Mouse (Mus musculus) kidney, embryonic 14.5 days (tissue): ENCODE data around the gene Notch4. TPM values are rescaled to one million over a fixed set of nuclear protein-coding genes. Genes with fewer than 3 reads are reported as not detected.

Source experiments
- ATAC-seq: fragments of 200-750 bp; cut with Nextera tagmentation; 2 replicates; pipeline ENCODE4 v1.8.0; 2017; ENCODE audit warnings: moderate number of reproducible peaks, mild to moderate bottlenecking, moderate TSS enrichment, moderate library complexity; ENCODE audit not compliant: low FRiP score, low TSS enrichment
- H3K27ac ChIP-seq: fragments of 300-500 bp; sonication (generic); 2 replicates; pipeline ENCODE4 v1.5.1; 2014; ENCODE audit warnings: low read depth, mild to moderate bottlenecking, low read length, moderate library complexity, mixed read lengths
- H3K27me3 ChIP-seq: fragments of 300-500 bp; sonication (generic); 2 replicates; pipeline ENCODE4 v1.6.1; 2014; ENCODE audit warnings: mild to moderate bottlenecking, low read length; ENCODE audit not compliant: control insufficient read depth, insufficient read depth
- H3K36me3 ChIP-seq: fragments of 300-500 bp; sonication (generic); 2 replicates; pipeline ENCODE4 v1.6.1; 2014; ENCODE audit warnings: low read length, mixed read lengths; ENCODE audit not compliant: control insufficient read depth, insufficient read depth
- H3K4me1 ChIP-seq: fragments of 300-500 bp; sonication (generic); 2 replicates; pipeline ENCODE4 v1.6.1; 2014; ENCODE audit warnings: low read length, mixed read lengths; ENCODE audit not compliant: control insufficient read depth, insufficient read depth
- H3K4me2 ChIP-seq: fragments of 300-500 bp; sonication (generic); replicated peaks from 2 replicates; pipeline ENCODE4 v1.6.1; 2014; ENCODE audit warnings: low read depth, mild to moderate bottlenecking, low read length
- H3K4me3 ChIP-seq: fragments of 300-500 bp; sonication (generic); 2 replicates; pipeline ENCODE4 v1.5.1; 2014; ENCODE audit warnings: mild to moderate bottlenecking, low read length
- H3K9ac ChIP-seq: fragments of 300-500 bp; sonication (generic); 2 replicates; pipeline ENCODE4 v1.6.1; 2014; ENCODE audit warnings: low read depth, mild to moderate bottlenecking, low read length, moderate library complexity
- H3K9me3 ChIP-seq: fragments of 300-500 bp; sonication (generic); 2 replicates; pipeline ENCODE4 v1.6.1; 2016; ENCODE audit warnings: low read length; ENCODE audit not compliant: control insufficient read depth
- WGBS: fragments of 180-500 bp; shearing (Covaris S2); extraction: QIAGEN DNeasy Blood & Tissue Kit; methylation state at CpG from one replicate; pipeline ENCODE4 v1.1.7; 2014; 5-methylcytosine and 5-hydroxymethylcytosine counted together
- polyA plus RNA-seq: library from polyadenylated mRNA; unstranded; fragments of >200 nt; fragmentation: Nextera tagmentation; extraction: Ambion mirVana; gene quantifications from 2 replicates; pipeline ENCODE4 v1.2.1, GENCODE M21; 2014

Gene Notch4
- polyA plus RNA-seq, 1 experiment from 2014 or later, result 11.2 TPM

- Histone ChIP-seq H3K4me2 (no peak overlapping the region), H3K36me3 (no peaks in the 10 kb centered on the region), H3K27ac (no peak overlapping the region), H3K9ac (no peak overlapping the region), H3K9me3 (no peaks in the 10 kb centered on the region), H3K4me3 (no peak overlapping the region), H3K27me3 (no peaks in the 10 kb centered on the region), H3K4me1 (no peaks in the 10 kb centered on the region)
- 82% methylated on average over 4 of the region's 4 CpGs for WGBS
- ATAC-seq, result no peak
Measured at GRCm38 (mm10) chr17:34547601-34548000, 16.5 kb upstream of the Notch4 start.

- no peak for ATAC-seq
- WGBS, result 87% methylated on average over 3 of the region's 3 CpGs
Measured at GRCm38 (mm10) chr17:34549156-34549555, 14.9 kb upstream of the Notch4 start.

DNA sequence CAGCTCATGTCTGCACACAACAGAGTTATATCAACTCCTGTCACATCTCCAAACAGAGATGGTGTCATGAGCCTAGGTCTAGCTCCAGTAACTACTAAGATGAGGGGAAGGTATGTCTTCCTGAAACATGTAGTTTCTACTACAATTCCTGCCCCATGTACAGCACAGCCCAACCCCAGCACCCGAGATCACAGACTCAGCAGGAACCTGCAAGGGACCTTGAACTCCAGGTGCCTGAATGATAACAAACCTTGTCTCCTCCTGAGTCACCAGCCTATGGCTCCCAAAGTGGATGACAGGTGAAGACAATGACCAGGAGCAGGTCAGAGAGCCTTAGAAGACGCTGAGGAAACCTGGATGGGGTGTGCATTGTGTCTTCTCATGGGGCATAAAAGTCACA lies 14.2 kb upstream of the Notch4 start:
- Histone ChIP-seq H3K27ac (no peak overlapping the region), H3K4me1 (no peaks in the 10 kb centered on the region), H3K4me2 (no peak overlapping the region)

More at GRCm38 (mm10) chr17:34549156-34549555, 14.9 kb upstream of the Notch4 start:
- Histone ChIP-seq H3K9me3 (no peaks in the 10 kb centered on the region), H3K27me3 (no peaks in the 10 kb centered on the region), H3K27ac (no peak overlapping the region), H3K9ac (no peak overlapping the region), H3K36me3 (no peaks in the 10 kb centered on the region), H3K4me2 (no peak overlapping the region), H3K4me3 (no peak overlapping the region), H3K4me1 (no peaks in the 10 kb centered on the region)

DNA sequence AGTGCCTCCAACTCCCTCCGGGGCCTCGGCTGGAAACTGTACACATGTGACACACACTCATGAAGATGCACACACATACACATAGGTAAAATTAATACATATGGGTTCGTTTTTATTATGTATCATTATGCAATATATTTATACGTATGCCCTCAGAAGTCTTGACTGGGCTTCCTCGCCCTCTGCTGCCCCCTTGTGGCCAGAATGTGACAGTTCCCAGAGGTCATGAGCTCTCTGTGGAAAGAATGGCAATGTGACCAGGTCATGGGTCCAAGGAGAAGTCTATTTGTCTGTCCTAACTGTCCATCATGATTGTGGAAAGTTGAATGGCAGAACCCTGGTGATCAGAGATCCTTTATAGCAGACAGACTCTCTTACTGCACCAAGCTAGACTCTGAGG lies 8.6 kb upstream of the Notch4 start:
- Histone ChIP-seq H3K9me3 (no peaks in the 10 kb centered on the region), H3K36me3 (no peaks in the 10 kb centered on the region), H3K4me1 (no peaks in the 10 kb centered on the region), H3K4me2 (no peak overlapping the region), H3K9ac (no peak overlapping the region), H3K27me3 (no peaks in the 10 kb centered on the region), H3K27ac (no peak overlapping the region), H3K4me3 (no peak overlapping the region)
- WGBS, result 30% methylated on average over 5 of the region's 5 CpGs
- ATAC-seq, result 0 out of 2 replicates have a peak, but pooled peaks have one; percentile 39

More for the DNA sequence above, 14.2 kb upstream of the Notch4 start:
- Histone ChIP-seq H3K27me3 (no peaks in the 10 kb centered on the region), H3K36me3 (no peaks in the 10 kb centered on the region), H3K9ac (no peak overlapping the region), H3K4me3 (no peak overlapping the region), H3K9me3 (no peaks in the 10 kb centered on the region)
- WGBS, result 67% methylated on average over 2 of the region's 2 CpGs
- no peak for ATAC-seq

DNA sequence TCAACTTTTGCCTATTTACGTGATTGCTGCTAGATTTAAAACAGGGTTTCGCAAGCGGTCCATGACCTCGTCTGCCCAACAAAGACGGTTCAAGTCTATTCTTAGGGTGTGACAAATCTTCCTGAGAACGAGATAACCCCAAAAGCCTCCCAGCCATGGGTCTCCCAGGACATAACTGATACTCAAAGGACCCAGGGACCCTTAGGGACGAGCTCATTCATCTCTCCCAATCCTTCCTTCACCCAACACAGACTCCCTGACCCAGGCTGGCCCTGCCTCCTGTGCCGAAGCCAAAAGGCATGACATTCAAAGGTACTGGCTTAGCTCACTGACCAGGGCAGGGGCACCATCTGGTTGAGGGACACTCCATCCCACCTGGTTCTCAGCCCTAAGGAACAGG lies 7.7 kb upstream of the Notch4 start:
- no peaks in the 10 kb centered on the region for H3K36me3 ChIP-seq
- ATAC-seq, result no peak
- H3K9ac ChIP-seq, result no peak overlapping the region
- H3K9me3 ChIP-seq, result no peaks in the 10 kb centered on the region
- 90% methylated on average over 8 of the region's 8 CpGs for WGBS
- no peaks in the 10 kb centered on the region for H3K27me3 ChIP-seq
- H3K4me3 ChIP-seq, result no peak overlapping the region
- H3K27ac ChIP-seq, result no peak overlapping the region
- no peaks in the 10 kb centered on the region for H3K4me1 ChIP-seq
- no peak overlapping the region for H3K4me2 ChIP-seq

GRCm38 (mm10) chr17:34557411-34557810 lies 6.7 kb upstream of the Notch4 start:
- Histone ChIP-seq H3K4me1 (no peaks in the 10 kb centered on the region), H3K27me3 (no peaks in the 10 kb centered on the region), H3K9ac (no peak overlapping the region), H3K4me3 (no peak overlapping the region), H3K4me2 (no peak overlapping the region), H3K36me3 (no peaks in the 10 kb centered on the region), H3K27ac (no peak overlapping the region), H3K9me3 (no peaks in the 10 kb centered on the region)
- 35% methylated on average over 11 of the region's 11 CpGs for WGBS
- no peak for ATAC-seq

DNA sequence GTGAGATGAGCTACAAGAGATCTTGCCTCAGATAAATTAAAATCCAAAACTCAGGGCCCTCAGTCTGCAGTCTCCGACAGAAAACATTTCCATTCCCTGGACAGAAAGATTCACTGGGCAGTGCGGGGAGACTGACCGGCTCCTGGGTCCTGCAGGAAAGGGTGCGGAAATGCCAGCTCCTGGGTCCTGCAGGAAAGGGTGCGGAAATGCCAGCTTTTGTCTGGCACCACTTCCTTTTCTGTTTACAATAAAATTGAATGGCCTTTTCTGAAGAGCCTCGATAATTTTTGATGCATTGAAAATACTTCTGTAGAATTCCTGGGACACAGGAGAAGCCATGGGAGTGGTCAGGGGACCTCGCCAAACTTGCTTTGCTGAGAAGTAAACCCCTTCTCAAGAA lies 5.0 kb upstream of the Notch4 start:
- H3K4me2 ChIP-seq, result no peak overlapping the region
- 87% methylated on average over 7 of the region's 7 CpGs for WGBS
- no peaks in the 10 kb centered on the region for H3K36me3 ChIP-seq
- no peak overlapping the region for H3K4me3 ChIP-seq
- no peaks in the 10 kb centered on the region for H3K9me3 ChIP-seq
- peaks cover under 1% of the 10 kb centered on the region; the same call in 1 of the 2 replicates for H3K4me1 ChIP-seq
- H3K27me3 ChIP-seq, result no peaks in the 10 kb centered on the region
- no peak for ATAC-seq
- no peak overlapping the region for H3K27ac ChIP-seq
- H3K9ac ChIP-seq, result no peak overlapping the region

DNA sequence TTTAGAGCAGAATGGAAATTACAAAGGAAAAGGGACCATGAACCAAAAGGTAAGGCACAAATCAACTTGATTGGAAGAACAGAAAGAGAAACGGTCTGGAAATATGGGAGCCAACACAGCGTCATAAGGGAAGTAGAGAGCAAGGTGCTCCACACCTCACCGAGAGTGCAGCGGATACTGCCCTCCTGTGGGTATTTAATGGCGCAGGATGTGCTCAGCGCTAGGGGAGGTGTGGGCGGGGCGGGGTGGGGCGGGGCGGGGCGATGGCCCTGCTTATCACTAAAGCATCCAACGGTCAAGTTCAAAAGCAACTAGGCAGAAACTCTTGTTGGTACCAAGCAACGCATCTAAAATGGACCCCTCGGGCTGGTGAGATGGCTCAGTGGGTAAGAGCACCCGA lies 4.2 kb upstream of the Notch4 start:
- Histone ChIP-seq H3K4me1 (peaks cover 8% of the 10 kb centered on the region), H3K4me2 (no peak overlapping the region), H3K9ac (no peak overlapping the region), H3K4me3 (no peak overlapping the region), H3K36me3 (no peaks in the 10 kb centered on the region), H3K27ac (no peak overlapping the region), H3K27me3 (no peaks in the 10 kb centered on the region), H3K9me3 (no peaks in the 10 kb centered on the region)
- ATAC-seq, result no peak
- 27% methylated on average over 15 of the region's 15 CpGs for WGBS

- H3K9ac ChIP-seq, result no peak overlapping the region
- WGBS, result 91% methylated on average over 6 of the region's 6 CpGs
- no peaks in the 10 kb centered on the region for H3K36me3 ChIP-seq
Measured at GRCm38 (mm10) chr17:34560438-34560837, 3.6 kb upstream of the Notch4 start.

More at GRCm38 (mm10) chr17:34560438-34560837, 3.6 kb upstream of the Notch4 start:
- no peak overlapping the region for H3K4me3 ChIP-seq
- no peaks in the 10 kb centered on the region for H3K27me3 ChIP-seq
- H3K9me3 ChIP-seq, result no peaks in the 10 kb centered on the region
- no peak overlapping the region for H3K4me2 ChIP-seq
- no peak for ATAC-seq
- peaks cover 8% of the 10 kb centered on the region for H3K4me1 ChIP-seq
- no peak overlapping the region for H3K27ac ChIP-seq
